Comparison of ENCODE assay signal across 8 mouse cellular contexts in the genomic region with DNA sequence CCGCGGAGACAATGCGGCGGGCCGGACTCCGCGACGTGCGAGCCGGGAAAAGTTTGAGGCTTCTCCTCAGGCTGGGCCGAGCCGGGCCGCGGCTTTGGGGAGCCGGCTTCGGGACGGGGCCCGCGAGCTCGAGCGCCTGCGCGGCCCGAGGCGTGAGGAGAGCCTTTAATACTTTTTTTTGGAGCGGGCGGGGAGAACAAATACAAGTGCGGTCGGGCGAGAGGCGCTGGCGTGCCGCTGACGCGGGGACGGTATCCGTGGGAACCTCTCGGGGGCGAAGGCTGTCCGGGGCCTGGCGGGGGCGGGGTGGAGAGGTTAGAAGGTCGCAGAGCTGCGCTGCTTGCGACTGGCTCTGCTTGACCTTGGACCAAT.
DNase-seq lines count a peak whose midpoint lies in the region; ATAC-seq and TF ChIP-seq lines count a peak whose summit lies in the region.

No protein-coding gene starts in this region.

- intact Hi-C loops in left cerebral cortex, postnatal 10 days (cut with DNase I) = loop anchor here (2.0 kb wide), 1 partner anchor 16 kb away; no protein-coding TSS in a partner anchor

- no peaks in the 10 kb centered on the region; the same call in none of the 2 replicates for H3K4me1 ChIP-seq in cortical plate, adult 2 months (ENCODE audit: control insufficient read depth, insufficient read depth, low read length)

- peak overlapping the region; percentile 91 for H3K27ac ChIP-seq in cortical plate, adult 2 months (ENCODE audit: insufficient read depth, low read length)

- peak; percentile 39 for ATAC-seq in megakaryocyte-erythroid progenitor cell, adult 5-6 weeks (replicated peaks; ENCODE audit: low FRiP score, low TSS enrichment, poor library complexity, severe bottlenecking)

- no peak for TF ChIP-seq CTCF in cortical plate, adult 2 months (IDR thresholded peaks at IDR 0.05; ENCODE audit: extremely low read depth, insufficient read depth, low read length)

- H3K4me3 ChIP-seq in cortical plate, adult 2 months (ENCODE audit: insufficient read depth, low read length) = peak overlapping the region; percentile 45

- TF ChIP-seq POLR2A in cortical plate, adult 2 months (IDR thresholded peaks at IDR 0.05; ENCODE audit: extremely low read depth, insufficient read depth, low read length) = no peak

- peak; percentile 92 to 97 for DNase-seq in adrenal gland, adult (ENCODE audit: inconsistent age in 2 of 2, low spot score in 1 of 2)
- DNase-seq in gastrocnemius, adult 8-10 months (ENCODE audit: low spot score in 2 of 2) = peak; percentile 55 to 71
- DNase-seq in induced T-regulatory cell, adult 2 months (ENCODE audit: low read depth) = peak; percentile 18
- peak; percentile 56 to 90 for DNase-seq in left cerebral cortex, postnatal 10 days (ENCODE audit: extremely low spot score in 1 of 2, low spot score in 2 of 2)
- peak; percentile 62 for DNase-seq in right cerebral cortex, postnatal 4 days
- DNase-seq in yolk sac, embryonic 10.5 days (ENCODE audit: low spot score) = peak; percentile 90

Comparison
In these comparisons a context has a peak if more than half of its experiments do, and no peak if none do; other contexts are left out.
1. Peak in every context shown above with its lines: DNase-seq, ATAC-seq, H3K4me3 ChIP-seq and H3K27ac ChIP-seq.
2. DNase-seq: peak in every context shown above with its lines; median percentile 94 in adrenal gland, adult; 90 in yolk sac, embryonic 10.5 days; 73 in left cerebral cortex, postnatal 10 days; 63 in gastrocnemius, adult 8-10 months; 62 in right cerebral cortex, postnatal 4 days; 18 in induced T-regulatory cell, adult 2 months.